Mouse (Mus musculus) kidney, adult 9 months (tissue): ENCODE data around the gene Morf4l1.
"Not testable (repeated sequence)": the region's sequence is repeated elsewhere in the genome, so short reads cannot be mapped to it uniquely, and the experiment has no call there.

Experiments
- DNase-seq: peaks from one replicate; pipeline ENCODE4 v3.0.0; 2022

Gene Morf4l1

GRCm38 (mm10) chr9:90059828-90060573, 54.6 kb downstream of the Morf4l1 start:
- no peak for DNase-seq

GRCm38 (mm10) chr9:90056716-90057115, 57.9 kb downstream of the Morf4l1 start:
- no peak for DNase-seq

GRCm38 (mm10) chr9:90055911-90056310, 58.7 kb downstream of the Morf4l1 start:
- DNase-seq: no peak

- no peak for DNase-seq
These were observed 59.2 kb downstream of the Morf4l1 start for GRCm38 (mm10) chr9:90055409-90055808.

GRCm38 (mm10) chr9:90054371-90055145, 60.0 kb downstream of the Morf4l1 start:
- peak; percentile 89 for DNase-seq

- DNase-seq: no peak
These were observed 60.7 kb downstream of the Morf4l1 start, which contains the start of gene Ctsh for GRCm38 (mm10) chr9:90053852-90054251. TSS of gene Ctsh (plus strand) at chr9:90054152.

- no peak for DNase-seq
These were observed 66.5 kb downstream of the Morf4l1 start for GRCm38 (mm10) chr9:90047937-90048627.

- DNase-seq: no peak
These were observed 69.4 kb downstream of the Morf4l1 start for GRCm38 (mm10) chr9:90045191-90045590.

GRCm38 (mm10) chr9:90042906-90043305, 71.7 kb downstream of the Morf4l1 start:
- DNase-seq: not testable (repeated sequence)
